Mouse (Mus musculus): ENCODE results near the gene Tmem176a. TPM values are rescaled to one million over a fixed set of nuclear protein-coding genes. Genes with fewer than 3 reads are reported as not detected.

The Tmem176a gene
- total and polyA plus RNA-seq, 3 experiments = 3.9 to 18.5 TPM; not detected in 1

DNA sequence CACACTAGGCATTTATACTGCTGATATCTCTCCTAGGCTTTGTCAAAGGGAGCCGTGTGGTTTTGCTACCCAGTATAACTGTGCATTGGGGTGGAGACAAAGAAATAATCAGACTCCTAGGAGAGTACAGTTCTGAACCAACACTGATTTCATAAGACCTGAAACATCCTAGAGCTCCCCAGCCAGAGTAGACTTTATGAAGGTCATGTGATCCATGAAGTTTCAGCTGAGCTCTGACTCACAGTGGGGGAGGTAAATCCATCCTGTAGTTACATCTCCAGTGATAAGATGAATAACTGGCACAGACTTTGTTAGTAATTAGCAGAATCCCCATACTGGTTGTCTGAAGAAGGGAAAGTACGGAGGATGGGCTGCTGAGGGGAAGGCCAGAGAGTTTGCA lies 29.1 kb downstream of the Tmem176a start:
- Histone ChIP-seq H3K36me3 (ENCODE audit: control insufficient read depth in 1 of 2, insufficient read depth in 2 of 2, low read length in 2 of 2) (no peaks in the 10 kb centered on the region), H3K4me3 (ENCODE audit: control insufficient read depth in 1 of 2, insufficient read depth in 1 of 2, low read depth in 2 of 2, low read length in 2 of 2) (no peak overlapping the region), H3K4me1 (ENCODE audit: control insufficient read depth in 1 of 2, insufficient read depth in 2 of 2, low read length in 2 of 2) (peaks cover 0 to 3% of the 10 kb centered on the region in 2 experiments; a peak in 1 of 4 replicates), H3K27me3 (ENCODE audit: control insufficient read depth in 1 of 2, insufficient read depth in 2 of 2, low read length in 2 of 2) (no peaks in the 10 kb centered on the region; a peak in 1 of 4 replicates), H3K9ac (ENCODE audit: control insufficient read depth, low read depth, low read length, poor library complexity, severe bottlenecking) (no peak overlapping the region), H3K9me3 (replicated peaks; ENCODE audit: insufficient read depth, low read length) (no peaks in the 10 kb centered on the region), H3K79me2 (ENCODE audit: control insufficient read depth, insufficient read depth, low read length, poor library complexity) (no peaks in the 10 kb centered on the region), H3K27ac (ENCODE audit: control insufficient read depth, low read depth, low read length) (no peak overlapping the region)
- TF ChIP-seq POLR2AphosphoS5 (IDR thresholded peaks at IDR 0.05; ENCODE audit: borderline replicate concordance, low read depth, low read length) = no peak
- no peak for TF ChIP-seq CTCF (IDR thresholded peaks at IDR 0.05 in 2 of 3, conservative IDR thresholded peaks at IDR 0.05 in 1 of 3; ENCODE audit: control insufficient read depth in 1 of 3, insufficient read depth in 1 of 3, low read depth in 2 of 3, low read length in 3 of 3, poor library complexity in 1 of 3, severe bottlenecking in 1 of 3)
- no peak for TF ChIP-seq CHD1 (IDR thresholded peaks at IDR 0.05; ENCODE audit: low read depth, low read length)
- TF ChIP-seq GATA1 (IDR thresholded peaks at IDR 0.05; ENCODE audit: low read depth, low read length) = no peak
- TF ChIP-seq ZNF384 (IDR thresholded peaks at IDR 0.05; ENCODE audit: low read depth, low read length) = no peak
- no peak for TF ChIP-seq ZKSCAN1 (IDR thresholded peaks at IDR 0.05; ENCODE audit: low read depth, low read length)
- TF ChIP-seq BHLHE40 (IDR thresholded peaks at IDR 0.05; ENCODE audit: borderline replicate concordance, low read depth, low read length) = no peak
- TF ChIP-seq TCF12 (IDR thresholded peaks at IDR 0.05; ENCODE audit: low read depth, low read length) = no peak
- TF ChIP-seq POLR2A (IDR thresholded peaks at IDR 0.05; ENCODE audit: control insufficient read depth in 1 of 2, insufficient read depth in 1 of 2, low read depth in 1 of 2, low read length in 2 of 2, poor library complexity in 1 of 2) = no peak
- TF ChIP-seq SIN3A (IDR thresholded peaks at IDR 0.05; ENCODE audit: low read length) = no peak
- no peak for TF ChIP-seq MAX (IDR thresholded peaks at IDR 0.05; ENCODE audit: low read length)
- TF ChIP-seq RCOR1 (IDR thresholded peaks at IDR 0.05; ENCODE audit: low read depth, low read length) = no peak
- TF ChIP-seq MEF2A (IDR thresholded peaks at IDR 0.05; ENCODE audit: extremely low read depth, insufficient replicate concordance, low read depth, low read length, poor library complexity, severe bottlenecking) = no peak
- TF ChIP-seq TAL1 (IDR thresholded peaks at IDR 0.05; ENCODE audit: low read length) = no peak
- TF ChIP-seq POLR2AphosphoS2 (IDR thresholded peaks at IDR 0.05; ENCODE audit: low read length) = no peak
- no peak for DNase-seq (ENCODE audit: low read depth, low spot score)

DNA sequence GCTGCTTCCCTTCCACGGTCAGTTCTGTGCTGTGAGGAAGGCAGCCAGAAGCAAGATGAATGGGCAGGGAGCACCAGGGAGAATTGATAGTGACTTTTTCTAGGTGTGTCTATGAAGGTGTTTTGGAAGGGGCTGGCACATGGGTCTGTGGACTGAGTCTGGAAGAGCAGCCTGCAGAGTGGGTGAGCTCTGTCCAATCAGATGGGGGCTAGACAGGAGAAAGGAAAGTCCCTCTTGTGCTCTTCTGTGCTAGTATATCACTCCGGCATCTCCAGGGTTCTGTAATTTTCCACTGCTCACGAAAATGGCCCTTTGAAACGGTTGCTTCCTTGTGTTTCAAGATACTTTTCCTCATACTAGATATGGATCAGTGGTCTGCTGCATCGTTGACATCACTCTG lies 31.9 kb downstream of the Tmem176a start, which contains the start of gene Aoc1:
Aoc1 (plus strand) TSS at position 301 of the 400 bp plus-strand sequence.
- Histone ChIP-seq H3K27ac (ENCODE audit: control insufficient read depth, low read depth, low read length) (no peak within 1 kb of the TSS), H3K79me2 (ENCODE audit: control insufficient read depth, insufficient read depth, low read length, poor library complexity) (no peaks in the 10 kb centered on the region), H3K27me3 (ENCODE audit: control insufficient read depth in 1 of 2, insufficient read depth in 2 of 2, low read length in 2 of 2) (peaks cover 0 to 2% of the 10 kb centered on the region in 2 experiments; a peak in 2 of 4 replicates), H3K4me3 (ENCODE audit: control insufficient read depth in 1 of 2, insufficient read depth in 1 of 2, low read depth in 2 of 2, low read length in 2 of 2) (no peak within 1 kb of the TSS), H3K4me1 (ENCODE audit: control insufficient read depth in 1 of 2, insufficient read depth in 2 of 2, low read length in 2 of 2) (no peaks in the 10 kb centered on the region), H3K9ac (ENCODE audit: control insufficient read depth, low read depth, low read length, poor library complexity, severe bottlenecking) (no peak within 1 kb of the TSS), H3K9me3 (replicated peaks; ENCODE audit: insufficient read depth, low read length) (no peaks in the 10 kb centered on the region), H3K36me3 (ENCODE audit: control insufficient read depth in 1 of 2, insufficient read depth in 2 of 2, low read length in 2 of 2) (no peaks in the 10 kb centered on the region)
- no peak for DNase-seq (ENCODE audit: low read depth, low spot score)
- TF ChIP-seq CHD1 (IDR thresholded peaks at IDR 0.05; ENCODE audit: low read depth, low read length) (no peak), GATA1 (IDR thresholded peaks at IDR 0.05; ENCODE audit: low read depth, low read length) (no peak), RAD21 (IDR thresholded peaks at IDR 0.05; ENCODE audit: low read depth, low read length) (no peak), E2F4 (IDR thresholded peaks at IDR 0.05; ENCODE audit: borderline replicate concordance, low read depth, low read length) (no peak), TCF12 (IDR thresholded peaks at IDR 0.05; ENCODE audit: low read depth, low read length) (no peak), ETS1 (IDR thresholded peaks at IDR 0.05; ENCODE audit: low read depth, low read length) (no peak), USF1 (IDR thresholded peaks at IDR 0.05; ENCODE audit: low read depth, low read length) (no peak), JUND (IDR thresholded peaks at IDR 0.05; ENCODE audit: low read depth, low read length) (no peak), SMC3 (IDR thresholded peaks at IDR 0.05; ENCODE audit: low read depth, low read length) (no peak), CTCF (IDR thresholded peaks at IDR 0.05 in 2 of 3, conservative IDR thresholded peaks at IDR 0.05 in 1 of 3; ENCODE audit: control insufficient read depth in 1 of 3, insufficient read depth in 1 of 3, low read depth in 2 of 3, low read length in 3 of 3, poor library complexity in 1 of 3, severe bottlenecking in 1 of 3) (no peak), MAX (IDR thresholded peaks at IDR 0.05; ENCODE audit: low read length) (no peak), MYB (IDR thresholded peaks at IDR 0.05; ENCODE audit: low read depth, low read length) (no peak), TAL1 (IDR thresholded peaks at IDR 0.05; ENCODE audit: low read length) (no peak), NRF1 (IDR thresholded peaks at IDR 0.05; ENCODE audit: insufficient read depth, low read depth, low read length, poor library complexity, severe bottlenecking) (no peak), TBP (IDR thresholded peaks at IDR 0.05; ENCODE audit: low read depth, low read length) (no peak), HCFC1 (IDR thresholded peaks at IDR 0.05; ENCODE audit: low read depth, low read length) (no peak)

Data from MEL (cell line).